Mouse (Mus musculus) limb, embryonic 12.5 days (tissue): ENCODE measurements around the gene H2-Eb1. TPM values are rescaled to one million over a fixed set of nuclear protein-coding genes. Genes with fewer than 3 reads are reported as not detected.

Source experiments
- ATAC-seq: fragments of 200-750 bp; cut with Nextera tagmentation; 2 replicates; pipeline ENCODE4 v1.8.0; 2017; ENCODE audit warnings: low read depth, moderate TSS enrichment; ENCODE audit not compliant: insufficient number of reproducible peaks, insufficient read depth, low FRiP score, low TSS enrichment
- H3K27ac ChIP-seq: fragments of 300-500 bp; sonication (generic); 2 replicates; pipeline ENCODE4 v1.5.1; 2016; ENCODE audit warnings: mild to moderate bottlenecking, moderate library complexity
- H3K27me3 ChIP-seq: fragments of 300-500 bp; sonication (generic); 2 replicates; pipeline ENCODE4 v1.6.1; 2016; ENCODE audit warnings: mild to moderate bottlenecking, moderate library complexity
- H3K36me3 ChIP-seq: fragments of 300-500 bp; sonication (generic); 2 replicates; pipeline ENCODE4 v1.6.1; 2016; ENCODE audit warnings: mild to moderate bottlenecking, moderate library complexity
- H3K4me1 ChIP-seq: fragments of 300-500 bp; sonication (generic); replicated peaks from 2 replicates; pipeline ENCODE4 v1.6.1; 2016
- H3K4me2 ChIP-seq: fragments of 300-500 bp; sonication (generic); 2 replicates; pipeline ENCODE4 v1.6.1; 2016; ENCODE audit warnings: mild to moderate bottlenecking, moderate library complexity
- H3K4me3 ChIP-seq: fragments of 300-500 bp; sonication (generic); replicated peaks from 2 replicates; pipeline ENCODE4 v1.5.1; 2016; ENCODE audit warnings: mild to moderate bottlenecking
- H3K9ac ChIP-seq: fragments of 300-500 bp; sonication (generic); replicated peaks from 2 replicates; pipeline ENCODE4 v1.6.1; 2016; ENCODE audit warnings: mild to moderate bottlenecking, moderate library complexity
- H3K9me3 ChIP-seq: fragments of 300-500 bp; sonication (generic); 2 replicates; pipeline ENCODE4 v1.6.1; 2016; ENCODE audit warnings: mild to moderate bottlenecking, moderate library complexity
- WGBS: fragments of 180-500 bp; shearing (Covaris S2); methylation state at CpG from one replicate; pipeline ENCODE4 v1.1.7; 2016; 5-methylcytosine and 5-hydroxymethylcytosine counted together
- polyA plus RNA-seq: library from polyadenylated mRNA; unstranded; fragments of >200 nt; fragmentation: Nextera tagmentation; extraction: Ambion mirVana; gene quantifications from 2 replicates; pipeline ENCODE4 v1.2.1, GENCODE M21; 2016

The H2-Eb1 gene
- polyA plus RNA-seq, 1 experiment from 2014 or later: 1.0 TPM

- 44% methylated on average over 2 of the region's 2 CpGs for WGBS
- no peaks in the 10 kb centered on the region for H3K36me3 ChIP-seq
- ATAC-seq: no peak
Measured at GRCm38 (mm10) chr17:34317275-34317674, 11.6 kb downstream of the H2-Eb1 start.

GRCm38 (mm10) chr17:34325436-34325835 is 19.8 kb downstream of the H2-Eb1 start, which contains the start of gene H2-Eb2:
Gene H2-Eb2 (plus strand): TSS chr17:34325665.
- ATAC-seq: no peak
- H3K27ac ChIP-seq: no peak within 1 kb of the TSS
- no peaks in the 10 kb centered on the region for H3K9me3 ChIP-seq
- H3K27me3 ChIP-seq: no peaks in the 10 kb centered on the region
- no peak within 1 kb of the TSS for H3K4me2 ChIP-seq
- no peaks in the 10 kb centered on the region for H3K4me1 ChIP-seq
- H3K9ac ChIP-seq: no peak within 1 kb of the TSS
- 46% methylated on average over 4 of the region's 4 CpGs for WGBS
- H3K4me3 ChIP-seq: no peak within 1 kb of the TSS
- no peaks in the 10 kb centered on the region for H3K36me3 ChIP-seq

More at GRCm38 (mm10) chr17:34317275-34317674, 11.6 kb downstream of the H2-Eb1 start:
- Histone ChIP-seq H3K9me3 (no peaks in the 10 kb centered on the region), H3K27ac (no peak overlapping the region), H3K9ac (no peak overlapping the region), H3K4me2 (no peak overlapping the region), H3K4me1 (no peaks in the 10 kb centered on the region), H3K27me3 (0 out of 2 replicates have a peak, but pooled peaks cover 3% of the 10 kb centered on the region), H3K4me3 (no peak overlapping the region)

- 78% methylated on average over 3 of the region's 3 CpGs for WGBS
- Histone ChIP-seq H3K4me2 (no peak overlapping the region), H3K4me3 (no peak overlapping the region), H3K27ac (no peak overlapping the region), H3K4me1 (no peaks in the 10 kb centered on the region), H3K36me3 (no peaks in the 10 kb centered on the region), H3K9me3 (no peaks in the 10 kb centered on the region), H3K27me3 (no peaks in the 10 kb centered on the region), H3K9ac (no peak overlapping the region)
- ATAC-seq: no peak
Measured at GRCm38 (mm10) chr17:34326373-34326772, 20.7 kb downstream of the H2-Eb1 start.

- 71% methylated on average over 2 of the region's 2 CpGs for WGBS
- Histone ChIP-seq H3K36me3 (no peaks in the 10 kb centered on the region), H3K4me2 (no peak overlapping the region)
Measured at GRCm38 (mm10) chr17:34329807-34330206, 24.1 kb downstream of the H2-Eb1 start.

GRCm38 (mm10) chr17:34331200-34331599 is 25.5 kb downstream of the H2-Eb1 start:
- no peak overlapping the region for H3K27ac ChIP-seq
- WGBS: 85% methylated on average over 1 of the region's 1 CpGs
- no peak for ATAC-seq
- no peaks in the 10 kb centered on the region for H3K4me1 ChIP-seq
- H3K4me3 ChIP-seq: no peak overlapping the region
- no peaks in the 10 kb centered on the region for H3K27me3 ChIP-seq
- H3K4me2 ChIP-seq: no peak overlapping the region
- no peaks in the 10 kb centered on the region for H3K36me3 ChIP-seq
- no peaks in the 10 kb centered on the region for H3K9me3 ChIP-seq
- no peak overlapping the region for H3K9ac ChIP-seq

More at GRCm38 (mm10) chr17:34329807-34330206, 24.1 kb downstream of the H2-Eb1 start:
- H3K4me3 ChIP-seq: no peak overlapping the region
- no peaks in the 10 kb centered on the region for H3K9me3 ChIP-seq
- H3K4me1 ChIP-seq: no peaks in the 10 kb centered on the region
- no peaks in the 10 kb centered on the region for H3K27me3 ChIP-seq
- no peak overlapping the region for H3K9ac ChIP-seq
- ATAC-seq: no peak
- no peak overlapping the region for H3K27ac ChIP-seq

- Histone ChIP-seq H3K4me1 (no peaks in the 10 kb centered on the region), H3K4me2 (no peak overlapping the region), H3K9me3 (no peaks in the 10 kb centered on the region), H3K27ac (no peak overlapping the region), H3K9ac (no peak overlapping the region), H3K4me3 (no peak overlapping the region), H3K36me3 (no peaks in the 10 kb centered on the region), H3K27me3 (no peaks in the 10 kb centered on the region; the same call in 1 of the 2 replicates)
- WGBS: 68% methylated on average over 3 of the region's 3 CpGs
- ATAC-seq: no peak
Measured at GRCm38 (mm10) chr17:34340619-34341402, 35.1 kb downstream of the H2-Eb1 start.

- no peak overlapping the region for H3K4me2 ChIP-seq
- 81% methylated on average over 4 of the region's 4 CpGs for WGBS
- no peaks in the 10 kb centered on the region for H3K36me3 ChIP-seq
- no peaks in the 10 kb centered on the region for H3K4me1 ChIP-seq
- H3K27ac ChIP-seq: no peak overlapping the region
- no peak overlapping the region for H3K9ac ChIP-seq
- no peaks in the 10 kb centered on the region; the same call in 1 of the 2 replicates for H3K27me3 ChIP-seq
- ATAC-seq: no peak
- H3K9me3 ChIP-seq: no peaks in the 10 kb centered on the region
- no peak overlapping the region for H3K4me3 ChIP-seq
Measured at GRCm38 (mm10) chr17:34344882-34345281, 39.2 kb downstream of the H2-Eb1 start.

- no peak for ATAC-seq
- WGBS: 87% methylated on average over 7 of the region's 7 CpGs
- Histone ChIP-seq H3K36me3 (no peaks in the 10 kb centered on the region), H3K4me2 (no peak overlapping the region), H3K27me3 (peaks cover 2% of the 10 kb centered on the region; the same call in 1 of the 2 replicates), H3K9me3 (no peaks in the 10 kb centered on the region), H3K4me3 (no peak overlapping the region), H3K27ac (no peak overlapping the region), H3K4me1 (no peaks in the 10 kb centered on the region), H3K9ac (no peak overlapping the region)
Measured at GRCm38 (mm10) chr17:34345486-34345885, 39.8 kb downstream of the H2-Eb1 start.

- 76% methylated on average over 3 of the region's 3 CpGs for WGBS
- no peaks in the 10 kb centered on the region for H3K4me1 ChIP-seq
Measured at GRCm38 (mm10) chr17:34346041-34346440, 40.4 kb downstream of the H2-Eb1 start.

GRCm38 (mm10) chr17:34347606-34348308 is 42.1 kb downstream of the H2-Eb1 start:
- no peak overlapping the region for H3K27ac ChIP-seq
- no peak for ATAC-seq
- H3K36me3 ChIP-seq: no peaks in the 10 kb centered on the region
- no peaks in the 10 kb centered on the region for H3K9me3 ChIP-seq
- H3K4me3 ChIP-seq: no peak overlapping the region
- H3K9ac ChIP-seq: no peak overlapping the region
- H3K4me2 ChIP-seq: no peak overlapping the region
- WGBS: 76% methylated on average over 6 of the region's 6 CpGs
- no peaks in the 10 kb centered on the region for H3K4me1 ChIP-seq
- H3K27me3 ChIP-seq: peaks cover 6% of the 10 kb centered on the region; the same call in 1 of the 2 replicates

More at GRCm38 (mm10) chr17:34346041-34346440, 40.4 kb downstream of the H2-Eb1 start:
- Histone ChIP-seq H3K27ac (no peak overlapping the region), H3K9ac (no peak overlapping the region), H3K27me3 (peaks cover 6% of the 10 kb centered on the region; the same call in 1 of the 2 replicates), H3K4me2 (no peak overlapping the region), H3K4me3 (no peak overlapping the region), H3K36me3 (no peaks in the 10 kb centered on the region), H3K9me3 (no peaks in the 10 kb centered on the region)
- no peak for ATAC-seq

- H3K27me3 ChIP-seq: peaks cover 6% of the 10 kb centered on the region; the same call in 1 of the 2 replicates
Measured at GRCm38 (mm10) chr17:34349429-34349828, 43.8 kb downstream of the H2-Eb1 start.

More at GRCm38 (mm10) chr17:34349429-34349828, 43.8 kb downstream of the H2-Eb1 start:
- H3K9me3 ChIP-seq: no peaks in the 10 kb centered on the region
- H3K4me2 ChIP-seq: no peak overlapping the region
- no peaks in the 10 kb centered on the region for H3K4me1 ChIP-seq
- H3K27ac ChIP-seq: no peak overlapping the region
- 4% methylated on average over 4 of the region's 4 CpGs for WGBS
- no peak for ATAC-seq
- no peak overlapping the region for H3K4me3 ChIP-seq
- no peak overlapping the region for H3K9ac ChIP-seq
- no peaks in the 10 kb centered on the region for H3K36me3 ChIP-seq
